Mouse (Mus musculus) urinary bladder, postnatal 4 days (tissue): ENCODE results near the gene Zfp609.
A peak's percentile ranks its signal among the peaks of the same experiment; 100 is the strongest.
"Not testable (repeated sequence)": the region's sequence is repeated elsewhere in the genome, so short reads cannot be mapped to it uniquely, and the experiment has no call there.

Experiments
- DNase-seq, 2 experiments: peaks; one replicate each; pipeline ENCODE4 v3.0.0; 2021 to 2022; ENCODE audit warnings: low spot score in 2 of 2

Gene Zfp609

DNA sequence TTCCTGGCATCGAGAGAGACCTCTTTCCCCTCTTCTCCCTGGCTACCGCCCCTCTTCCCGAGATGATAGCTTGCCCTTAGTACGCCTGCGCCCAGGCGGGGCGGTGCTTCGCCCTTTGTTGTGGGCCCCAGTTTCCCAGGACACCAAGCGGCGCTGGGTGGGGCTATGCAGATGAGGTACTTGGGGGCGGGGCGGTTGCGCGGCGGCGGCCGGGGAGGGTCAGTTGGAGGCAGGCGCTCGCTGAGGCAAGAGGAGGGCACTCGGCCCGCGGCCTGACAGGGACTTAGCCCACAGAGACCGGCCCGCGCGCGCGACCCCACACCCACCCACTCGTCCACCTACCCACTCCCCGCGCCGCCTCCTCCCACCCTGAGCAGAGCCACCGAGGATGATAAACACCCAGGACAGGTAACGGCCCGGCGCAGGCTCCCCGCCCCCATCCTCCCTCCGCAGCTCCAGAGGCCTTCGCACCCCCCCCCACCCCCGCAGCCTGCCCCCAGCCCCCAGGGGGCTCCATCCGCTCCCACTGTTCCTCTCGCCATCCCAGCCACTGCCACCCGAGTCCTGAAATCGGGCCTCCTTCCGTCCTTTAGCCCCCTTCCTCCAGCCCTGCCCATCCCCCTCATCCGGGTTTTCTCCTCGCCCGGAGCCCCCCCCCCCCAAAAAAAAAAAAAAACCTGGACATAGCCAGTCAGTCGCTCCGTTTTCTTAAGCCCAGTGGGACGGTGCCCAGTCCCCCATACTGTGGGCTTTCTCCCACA, 150.8 kb downstream of the Zfp609 start:
- DNase-seq = peak; percentile 96 to 99

DNA sequence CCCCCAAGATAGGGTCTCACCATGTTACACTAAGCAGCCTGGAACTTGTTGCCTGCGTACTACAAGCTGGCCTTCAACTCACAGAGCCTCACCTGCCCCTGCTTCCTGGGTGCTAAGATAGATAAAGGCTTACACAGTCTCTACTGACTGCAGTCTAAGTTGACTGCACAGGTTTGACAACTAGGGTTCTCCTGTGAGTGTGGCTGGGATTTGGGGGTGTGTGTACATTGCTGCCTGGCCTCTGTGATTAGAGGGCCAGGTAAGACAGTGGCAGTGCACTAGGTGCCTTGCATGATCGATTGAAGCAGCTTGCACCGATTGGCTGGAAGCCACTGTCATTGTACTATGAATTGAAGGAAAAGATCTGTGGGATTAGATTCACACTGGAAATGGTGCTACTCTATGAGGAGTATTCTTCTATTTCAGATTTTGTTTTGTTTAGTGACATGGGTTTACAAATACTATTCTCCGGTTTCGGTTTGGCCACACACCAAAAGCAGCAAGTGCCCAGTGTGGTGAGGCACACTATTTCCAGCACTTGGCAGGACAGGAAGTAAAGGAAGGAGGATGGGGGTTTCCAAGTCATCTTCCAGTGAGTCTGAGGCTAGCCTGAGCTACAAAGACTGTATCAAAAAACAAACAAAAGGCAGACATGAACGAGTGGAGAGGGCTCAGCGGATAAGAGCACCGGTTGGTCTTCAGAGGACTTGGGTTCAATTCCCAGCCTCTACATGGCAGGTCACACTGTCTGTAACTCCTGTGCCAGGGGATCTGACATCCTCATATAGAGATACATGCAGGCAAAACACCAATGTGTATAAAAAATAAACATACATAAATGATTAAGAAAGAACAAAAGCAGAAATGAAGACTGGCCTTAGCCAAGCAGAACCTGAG, 151.7 kb downstream of the Zfp609 start:
- DNase-seq = no peak

DNA sequence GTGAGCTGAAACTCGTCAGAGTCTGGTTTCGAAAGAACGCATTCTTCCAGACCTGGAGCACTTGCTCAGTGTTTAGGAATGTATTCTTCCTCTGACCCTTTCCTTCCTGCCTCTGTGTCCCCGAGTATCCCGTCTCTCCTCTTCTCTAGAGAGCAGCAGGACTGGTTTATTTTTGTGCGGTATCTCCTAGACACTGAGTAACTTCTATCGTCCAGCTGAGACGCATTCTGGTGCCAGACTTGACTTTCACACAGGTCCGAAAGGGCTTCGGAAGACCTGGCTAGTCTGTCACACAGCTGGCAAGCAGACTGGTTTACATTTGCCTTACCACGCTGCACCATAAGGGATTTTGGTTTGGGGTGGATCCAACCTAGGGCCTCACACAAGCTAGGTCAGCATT, 154.4 kb downstream of the Zfp609 start:
- no peak for DNase-seq

DNA sequence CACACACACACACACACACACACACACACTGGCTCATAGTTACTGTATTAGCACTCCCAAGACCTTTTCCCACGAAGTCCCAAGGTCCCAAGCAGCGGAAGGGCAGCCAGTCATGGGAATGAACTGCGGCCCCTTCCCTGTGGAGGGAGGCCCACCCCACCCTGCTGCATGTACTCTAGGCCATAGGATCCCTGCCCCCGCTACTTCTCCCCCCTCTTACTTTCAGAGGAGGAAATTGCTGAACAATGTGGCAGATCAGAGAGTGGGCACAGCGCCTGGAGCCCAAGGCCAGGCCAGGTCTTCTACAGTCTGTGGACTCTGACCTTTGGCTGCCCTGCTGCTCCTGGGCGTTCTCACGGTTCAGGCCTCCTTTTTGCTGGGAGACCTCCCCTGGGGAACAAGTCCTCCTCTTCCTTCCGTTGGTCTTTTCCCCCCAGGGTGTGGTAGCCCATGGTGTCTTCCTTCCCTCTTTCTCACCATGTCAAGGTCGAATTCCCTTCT, 155.9 kb downstream of the Zfp609 start:
- peak in 1 of 2 experiments; percentile 49 for DNase-seq

DNA sequence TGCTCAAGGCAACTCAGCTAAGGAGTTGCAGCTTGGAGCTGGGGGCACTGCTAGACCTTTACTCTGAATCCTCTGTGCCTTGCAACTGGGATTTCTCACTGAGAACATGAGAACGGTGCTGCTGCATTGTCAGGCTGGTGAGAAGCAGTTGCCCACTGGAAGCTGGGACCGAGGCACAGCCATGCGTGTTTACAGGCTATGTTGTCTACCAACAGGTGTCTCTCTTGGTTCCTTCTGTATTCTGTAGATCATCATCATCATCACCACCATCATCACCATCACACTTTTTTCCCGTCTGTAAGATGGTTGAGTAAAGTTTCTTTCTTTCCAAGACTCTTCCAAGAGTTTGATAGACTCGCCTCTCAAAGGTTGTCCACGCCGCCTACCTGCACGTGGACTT, 159.7 kb downstream of the Zfp609 start, which contains the start of gene Oaz2:
TSS of gene Oaz2 (plus strand) at position 301 of the 400 bp plus-strand sequence.
- DNase-seq = no peak

DNA sequence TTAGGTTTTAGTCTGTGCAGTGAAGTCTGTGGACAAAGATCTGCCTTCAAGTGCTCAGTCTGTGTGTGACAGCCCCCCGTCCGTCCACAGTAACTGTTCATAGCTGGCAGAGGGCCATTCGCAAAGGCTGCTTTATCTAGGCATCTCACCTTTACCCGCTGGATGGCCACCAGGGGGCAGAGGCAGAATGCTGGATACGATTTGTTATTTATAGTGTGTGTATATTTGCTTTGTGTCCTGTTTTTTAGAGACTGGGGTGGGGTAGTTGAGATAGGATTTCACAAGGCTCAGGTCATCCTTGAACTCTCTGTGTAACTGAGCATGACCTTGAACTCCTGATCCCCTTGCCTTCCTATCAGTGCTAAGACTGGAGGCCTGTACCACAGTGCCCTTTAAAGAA, 161.3 kb downstream of the Zfp609 start:
- DNase-seq = peak; percentile 33 to 68

DNA sequence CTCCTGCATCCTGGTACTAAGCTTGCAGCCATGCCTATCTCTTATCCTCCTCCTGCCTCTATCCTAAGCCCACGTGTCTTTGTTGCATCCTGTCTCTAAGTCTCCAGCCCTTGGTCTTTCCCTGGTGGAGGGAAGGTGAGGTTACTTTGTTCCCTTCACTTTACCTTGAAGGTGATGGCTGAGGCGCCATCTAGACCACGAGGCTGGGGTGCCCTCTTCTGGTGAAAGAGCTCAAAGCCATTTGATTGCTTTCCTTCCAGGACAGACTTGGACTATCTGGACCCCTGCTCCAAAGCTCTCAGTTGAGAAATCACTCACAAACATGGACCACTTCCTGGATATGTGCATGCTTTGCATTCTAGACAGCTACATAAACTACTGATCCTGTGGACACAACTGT, 163.2 kb downstream of the Zfp609 start:
- peak; percentile 37 to 69 for DNase-seq

DNA sequence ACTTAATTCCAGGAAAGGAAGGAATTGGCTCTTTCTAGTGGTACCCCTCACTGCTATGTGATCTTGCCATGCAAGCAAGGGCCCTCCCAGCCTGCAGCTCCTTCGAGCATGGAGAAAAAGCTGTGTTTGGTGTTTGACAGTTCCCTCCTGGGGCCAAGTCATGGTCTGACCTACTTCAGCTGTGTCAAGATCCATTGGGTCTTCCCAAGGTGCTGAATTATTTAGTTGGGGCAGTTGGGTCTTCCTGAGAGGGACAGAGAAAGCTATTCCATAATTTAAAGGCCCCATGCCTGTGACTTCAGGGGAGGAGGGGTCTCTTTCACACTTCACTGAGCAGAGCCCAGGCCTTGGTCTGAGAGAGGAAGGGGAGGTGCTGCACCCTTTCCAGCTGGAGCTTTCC, 165.9 kb downstream of the Zfp609 start:
- no peak for DNase-seq

DNA sequence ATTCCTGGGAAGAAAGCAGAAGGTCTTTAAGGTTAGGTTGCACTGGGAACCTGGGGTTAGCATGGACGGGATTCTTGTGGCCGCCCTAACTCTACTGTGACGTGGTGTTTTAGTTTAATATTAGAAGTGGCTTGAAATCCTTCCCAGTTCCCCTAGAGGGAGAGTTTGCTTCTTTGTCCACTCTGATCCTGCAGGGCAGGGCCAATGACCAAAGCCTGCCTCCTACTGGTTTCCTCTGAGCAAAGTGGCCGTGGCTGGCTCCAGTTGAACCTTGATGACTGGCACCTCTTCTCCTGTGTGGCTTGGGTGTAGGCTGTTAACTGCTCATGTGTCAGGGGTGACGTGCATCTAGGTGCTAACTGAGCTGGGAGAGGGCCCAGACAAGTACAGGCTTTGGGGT, 166.3 kb downstream of the Zfp609 start:
- no peak for DNase-seq

DNA sequence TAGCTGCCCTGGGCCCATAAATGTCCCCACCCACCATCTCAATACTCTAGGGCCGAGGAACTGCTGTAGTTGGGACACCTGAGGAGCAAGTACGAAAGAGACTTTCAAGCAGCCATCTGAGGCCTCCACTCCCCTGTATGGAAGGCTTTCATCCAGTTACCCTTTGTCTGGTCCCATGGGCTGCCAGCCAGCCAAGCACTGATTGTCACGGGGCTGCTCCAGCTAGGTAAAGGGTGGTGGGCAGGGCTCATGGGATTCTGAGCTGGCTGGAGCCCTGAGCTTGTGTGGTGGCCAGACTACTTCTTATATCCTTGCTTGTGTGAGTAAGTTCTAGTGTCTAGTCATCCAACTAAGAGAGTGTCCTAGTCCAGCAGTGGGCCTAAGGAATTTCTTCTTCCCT, 170.1 kb downstream of the Zfp609 start:
- no peak for DNase-seq

DNA sequence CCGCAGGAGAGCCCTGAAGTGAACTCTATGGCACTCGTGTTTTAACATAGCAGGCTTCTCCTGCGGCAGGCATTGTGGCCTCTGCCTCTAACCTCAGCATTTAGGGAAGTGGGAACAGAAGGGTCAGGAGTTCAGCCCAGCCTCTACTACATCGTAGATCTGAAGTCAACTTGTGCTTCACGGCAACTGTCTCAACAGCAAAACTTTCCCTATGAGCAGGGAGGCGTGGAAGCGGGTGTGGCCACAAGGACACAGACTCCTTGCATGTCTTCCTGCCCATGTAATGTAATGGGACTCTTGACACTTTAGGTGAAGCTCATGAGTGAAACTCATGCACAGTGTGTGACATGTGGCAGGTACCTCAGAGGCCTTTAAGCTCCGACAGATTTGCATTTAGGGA, 171.8 kb downstream of the Zfp609 start:
- DNase-seq = no peak

DNA sequence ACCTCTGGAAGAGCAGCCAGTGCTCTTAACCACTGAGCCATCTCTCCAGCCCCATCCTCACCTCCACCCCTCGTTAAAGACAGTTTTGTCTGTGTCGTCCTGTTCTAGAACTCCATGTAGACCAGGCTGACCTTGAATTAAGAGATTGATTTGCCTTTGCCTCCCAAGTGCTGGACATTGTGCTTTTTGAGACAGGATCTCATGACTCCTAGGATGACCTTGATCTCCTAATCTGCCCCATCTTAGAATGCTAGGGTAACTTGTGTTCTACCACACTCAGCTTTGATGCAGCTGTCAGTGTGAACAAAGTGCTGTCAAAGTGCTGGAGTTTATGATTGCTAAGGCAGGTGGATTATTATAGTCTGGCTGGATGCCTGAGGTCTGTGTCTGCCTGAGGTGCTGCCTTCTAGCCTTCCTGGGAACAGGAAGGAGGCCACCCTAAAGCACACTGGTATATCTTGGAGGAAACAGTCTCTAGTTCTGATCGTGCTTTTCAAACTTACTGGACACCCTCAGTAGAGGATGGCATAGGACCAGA, 172.6 kb downstream of the Zfp609 start:
- DNase-seq = no peak

DNA sequence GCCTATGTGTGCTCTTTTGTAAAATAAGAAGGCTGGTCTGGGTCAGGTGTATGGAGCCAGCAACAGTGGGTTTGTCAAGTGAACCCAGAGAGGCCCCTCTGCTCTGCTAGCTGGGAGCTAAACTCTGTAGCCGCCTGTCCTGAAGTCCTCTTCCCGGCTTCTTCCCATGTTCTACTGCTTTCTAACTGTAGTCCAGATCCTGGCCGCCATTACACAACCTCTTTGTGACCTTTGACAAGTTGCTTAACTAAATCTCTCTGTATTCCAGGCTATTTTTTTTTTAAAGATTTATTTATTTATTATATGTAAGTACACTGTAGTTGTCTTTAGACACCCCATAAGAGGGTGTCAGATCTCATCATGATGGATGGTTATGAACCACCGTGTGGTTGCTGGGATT, 173.6 kb downstream of the Zfp609 start:
- no peak for DNase-seq

DNA sequence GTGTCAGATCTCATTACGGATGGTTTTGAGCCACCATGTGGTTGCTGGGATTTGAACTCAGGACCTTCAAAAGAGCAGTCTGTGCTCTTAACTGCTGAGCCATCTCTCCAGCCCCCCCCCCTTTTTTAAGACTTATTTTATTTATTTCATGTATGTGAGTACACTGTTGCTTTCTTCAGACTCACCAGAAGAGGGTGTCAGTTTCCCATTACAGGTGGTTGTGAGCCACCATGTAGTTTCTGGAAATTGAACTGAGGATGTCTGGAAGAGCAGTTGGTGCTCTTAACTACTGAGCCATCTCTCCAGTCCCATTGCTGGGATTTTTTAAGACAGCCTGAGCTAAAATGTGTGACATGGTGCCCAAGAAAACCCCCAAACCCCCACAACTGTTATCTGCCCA, 175.4 kb downstream of the Zfp609 start:
- not testable (repeated sequence) for DNase-seq

DNA sequence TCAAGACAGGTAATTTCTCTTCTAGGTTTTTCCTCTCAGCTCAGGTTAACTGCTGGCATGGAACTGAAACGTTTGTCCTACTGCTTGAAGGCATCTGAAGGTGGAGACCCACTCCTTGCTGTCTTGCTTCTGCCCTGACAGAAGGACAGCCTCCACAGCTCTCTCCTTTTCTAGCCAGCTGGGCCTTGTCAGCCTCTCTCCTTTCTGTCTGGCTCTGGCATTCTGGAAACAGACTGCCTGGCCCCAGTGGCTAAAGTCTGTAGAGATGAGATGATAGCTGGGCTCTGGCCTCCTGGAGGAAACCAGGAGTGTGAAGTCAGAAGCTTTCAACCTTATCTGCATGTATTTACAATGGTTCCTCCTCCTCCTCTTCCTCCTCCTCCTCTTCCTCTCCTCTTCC, 177.4 kb downstream of the Zfp609 start:
- no peak for DNase-seq

DNA sequence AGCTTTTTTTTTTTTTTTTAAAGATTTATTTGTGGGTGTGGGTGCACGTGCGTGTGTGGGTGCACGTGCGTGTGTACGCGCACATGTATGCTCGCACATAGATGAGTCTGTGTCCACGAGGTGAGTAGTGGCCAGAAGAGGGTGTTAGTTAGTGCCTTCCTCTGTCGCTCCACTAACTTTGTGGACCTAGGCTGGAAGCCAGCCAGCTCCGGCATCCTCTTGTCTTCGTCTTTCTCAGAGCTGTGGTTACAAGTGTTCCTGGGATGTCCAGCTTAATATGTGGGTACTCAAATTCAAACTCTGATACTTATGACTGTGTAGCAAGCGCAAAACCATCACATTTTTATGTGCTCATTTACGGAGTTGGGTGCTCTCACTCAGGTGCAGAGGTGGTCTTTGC, 178.6 kb downstream of the Zfp609 start:
- no peak for DNase-seq

DNA sequence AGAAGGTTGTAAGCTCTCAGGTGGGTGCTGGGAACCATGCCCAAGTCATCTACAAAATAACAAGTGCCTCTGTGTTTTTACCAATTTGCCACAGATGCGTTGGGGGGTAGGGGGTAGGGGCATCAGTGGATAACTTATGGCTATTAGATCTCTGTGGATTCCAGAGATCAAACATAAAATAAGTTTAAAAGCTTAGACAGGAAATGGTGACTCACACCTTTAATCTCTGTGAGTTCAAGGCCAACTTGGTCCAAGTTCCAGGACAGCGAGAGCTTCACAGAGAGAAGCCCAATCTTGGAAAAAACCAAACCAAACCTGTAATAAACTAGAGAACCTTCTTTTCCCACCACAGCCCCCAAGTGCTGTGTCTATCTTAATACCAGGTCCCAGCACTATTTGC, 180.6 kb downstream of the Zfp609 start:
- DNase-seq = no peak

DNA sequence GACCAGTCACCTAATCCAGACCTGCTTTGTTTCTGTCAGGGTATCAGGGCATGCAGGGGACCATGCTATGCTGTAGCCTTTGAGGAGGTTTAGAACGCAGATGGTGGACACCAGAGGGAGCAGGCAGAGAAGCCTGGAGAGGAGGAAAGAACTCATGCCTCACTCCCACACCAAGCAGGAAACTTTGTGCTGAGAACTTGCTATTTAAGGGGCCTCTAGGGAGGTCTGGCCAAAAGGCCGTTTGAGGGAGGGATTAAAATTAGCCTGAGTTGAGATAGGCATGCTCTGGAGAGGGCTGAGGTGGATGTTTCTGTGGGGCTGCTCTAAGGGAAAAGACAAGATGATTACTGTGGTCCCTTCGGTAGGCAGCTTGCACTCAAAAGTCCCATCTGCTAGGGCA, 181.4 kb downstream of the Zfp609 start:
- DNase-seq = no peak

DNA sequence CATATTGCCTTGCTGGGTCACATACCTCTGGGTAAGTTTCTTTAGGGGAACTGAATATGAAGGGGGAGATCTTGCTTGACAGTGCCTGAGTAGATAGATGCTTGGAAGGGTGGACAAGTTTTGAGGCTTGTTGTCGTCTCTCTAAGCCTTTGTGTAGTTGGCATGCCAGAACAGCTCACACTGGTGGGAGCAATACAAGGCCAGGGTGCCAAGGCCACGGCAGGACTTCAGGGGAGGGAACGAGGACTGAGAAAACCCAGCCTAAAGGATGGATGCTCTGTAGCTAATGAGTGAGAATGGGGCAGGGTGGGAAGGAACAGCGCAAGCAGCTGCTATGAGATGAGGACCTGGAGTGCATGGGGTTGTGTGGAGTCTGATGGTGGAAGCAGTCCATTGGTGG, 182.4 kb downstream of the Zfp609 start:
- DNase-seq = no peak

DNA sequence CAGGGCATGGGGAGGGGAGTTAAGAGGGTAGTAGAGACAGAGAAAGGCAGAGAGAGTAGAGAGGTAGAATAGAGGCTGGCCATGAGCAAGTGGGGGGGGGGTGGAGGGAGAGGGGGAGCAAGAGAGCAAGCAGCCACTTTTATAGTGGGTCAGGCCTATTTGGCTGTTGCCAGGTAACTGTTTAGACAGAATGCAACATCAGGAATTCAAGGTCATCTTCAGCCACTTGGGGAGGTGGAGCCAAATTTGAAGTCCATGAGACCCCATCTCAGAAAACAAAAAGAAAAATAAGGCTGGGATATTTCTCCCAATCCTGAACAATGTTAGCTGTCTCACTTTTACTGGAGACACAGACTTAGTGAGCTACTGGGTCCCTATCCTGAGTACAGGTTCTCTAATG, 184.8 kb downstream of the Zfp609 start:
- no peak for DNase-seq
